Mouse (Mus musculus) gastrocnemius, postnatal 10 days (tissue): ENCODE measurements at regions not wholly inside any gene's neighbourhood (a gene's known extent, or its start where the extent isn't known, plus 50 kb on each side); places are given as distances from the start of the nearest gene placed in this dataset.

ENCODE experiments used
- DNase-seq: peaks from one replicate; pipeline ENCODE4 v3.0.0; 2021; ENCODE audit warnings: mixed read lengths

DNA sequence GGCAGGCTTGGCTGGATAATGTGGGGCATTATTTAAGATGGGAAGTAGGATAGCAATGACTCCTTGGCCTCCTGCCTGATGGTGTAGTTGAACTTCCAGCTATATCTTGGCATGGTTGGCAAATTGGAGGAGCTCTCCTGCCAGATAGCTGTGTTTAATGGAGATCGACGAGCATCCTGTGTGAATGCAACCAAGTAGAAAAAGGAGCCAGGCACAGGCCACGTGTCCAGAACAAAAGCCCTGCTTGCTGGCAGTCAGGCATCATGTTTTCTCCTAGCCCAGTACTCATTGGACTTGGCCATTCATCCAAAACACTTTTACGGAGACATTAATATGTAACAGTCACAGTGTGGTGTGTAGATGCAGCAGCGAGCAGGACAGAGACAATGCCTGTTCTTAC lies 211.8 kb upstream of the 9630041A04Rik start:
- DNase-seq: no peak

- DNase-seq: no peak
These were observed 220.1 kb upstream of the 9630041A04Rik start for GRCm38 (mm10) chr9:101641524-101641923.

- no peak for DNase-seq
These were observed 221.0 kb upstream of the 9630041A04Rik start for GRCm38 (mm10) chr9:101640598-101640997.

DNA sequence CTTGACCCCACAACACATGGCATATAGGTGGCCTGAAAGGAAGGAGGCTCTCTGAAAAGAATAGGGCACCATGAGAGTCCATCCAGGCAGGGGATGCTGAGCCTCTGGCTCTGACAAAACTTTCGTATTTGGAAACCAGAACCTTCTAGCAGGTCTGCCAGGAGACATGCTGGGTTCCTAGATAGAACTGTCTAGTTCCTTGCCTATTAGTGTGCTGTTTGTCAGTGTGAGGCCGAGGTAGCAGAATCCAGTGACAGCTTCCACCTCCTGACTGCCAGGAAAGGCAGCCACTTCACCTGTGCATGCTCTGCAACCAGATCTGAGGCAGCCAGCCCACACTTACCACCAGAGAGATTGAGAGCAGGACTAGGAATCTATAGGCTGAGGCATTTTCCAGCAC lies 245.4 kb upstream of the 9630041A04Rik start:
- no peak for DNase-seq

DNA sequence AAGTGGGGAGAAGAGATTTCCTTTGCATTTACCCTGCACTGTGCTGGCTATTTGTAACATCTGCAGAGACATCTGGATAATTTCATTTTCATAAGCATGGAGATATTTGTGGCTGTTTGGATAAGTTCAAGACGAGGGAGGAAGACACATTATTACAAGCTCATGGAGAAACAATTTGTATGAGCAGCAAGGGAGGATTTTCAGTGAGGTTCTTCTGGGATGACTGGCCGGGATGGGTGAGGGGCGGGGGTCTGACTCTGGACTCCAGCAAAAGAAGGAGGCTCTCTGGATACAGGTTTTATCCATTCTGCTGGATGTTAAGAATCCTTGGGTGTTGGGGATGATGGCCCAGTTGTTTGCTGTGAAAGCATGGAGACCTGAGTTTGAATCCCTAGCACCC lies 246.5 kb upstream of the 9630041A04Rik start:
- DNase-seq: no peak

- DNase-seq: no peak
These were observed 247.7 kb upstream of the 9630041A04Rik start for GRCm38 (mm10) chr9:101613933-101614332.

DNA sequence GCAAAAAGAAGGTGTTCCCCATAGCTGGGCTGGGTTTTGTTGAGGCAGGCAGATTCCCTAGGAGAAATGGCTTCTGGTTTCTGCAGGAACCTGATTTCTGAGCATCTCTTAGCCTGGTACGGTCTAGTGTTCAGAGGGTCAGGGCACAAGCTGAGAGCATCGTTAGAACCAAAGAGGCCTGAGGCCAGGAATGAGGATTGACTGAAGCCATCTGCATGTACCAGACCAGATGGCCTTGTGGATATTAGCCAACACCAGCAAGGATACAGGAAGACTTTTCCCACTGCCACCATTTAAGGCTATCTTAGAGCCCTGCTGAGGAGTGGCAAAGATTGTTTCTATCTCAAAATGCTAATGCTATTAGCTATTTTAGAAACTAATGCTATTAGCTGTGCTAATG lies 248.2 kb upstream of the 9630041A04Rik start:
- DNase-seq: no peak

GRCm38 (mm10) chr9:101612971-101613370 lies 248.7 kb upstream of the 9630041A04Rik start:
- no peak for DNase-seq

GRCm38 (mm10) chr9:101612571-101612970 lies 249.1 kb upstream of the 9630041A04Rik start:
- no peak for DNase-seq

- no peak for DNase-seq
These were observed 250.2 kb upstream of the 9630041A04Rik start for GRCm38 (mm10) chr9:101611481-101611880.

- no peak for DNase-seq
These were observed 250.7 kb upstream of the 9630041A04Rik start for GRCm38 (mm10) chr9:101610806-101611443.

GRCm38 (mm10) chr9:101610338-101610737 lies 251.3 kb upstream of the 9630041A04Rik start:
- no peak for DNase-seq

GRCm38 (mm10) chr9:101602799-101603198 lies 258.8 kb upstream of the 9630041A04Rik start:
- DNase-seq: no peak

- no peak for DNase-seq
These were observed 264.7 kb upstream of the 9630041A04Rik start for GRCm38 (mm10) chr9:101596898-101597297.

- no peak for DNase-seq
These were observed 266.5 kb upstream of the 9630041A04Rik start for GRCm38 (mm10) chr9:101595101-101595650.

- no peak for DNase-seq
These were observed 269.0 kb upstream of the 9630041A04Rik start for GRCm38 (mm10) chr9:101592621-101593020.

- no peak for DNase-seq
These were observed 270.0 kb upstream of the 9630041A04Rik start for GRCm38 (mm10) chr9:101591681-101592080.

GRCm38 (mm10) chr9:101590310-101590709 lies 271.3 kb upstream of the 9630041A04Rik start:
- peak; percentile 78 for DNase-seq

DNA sequence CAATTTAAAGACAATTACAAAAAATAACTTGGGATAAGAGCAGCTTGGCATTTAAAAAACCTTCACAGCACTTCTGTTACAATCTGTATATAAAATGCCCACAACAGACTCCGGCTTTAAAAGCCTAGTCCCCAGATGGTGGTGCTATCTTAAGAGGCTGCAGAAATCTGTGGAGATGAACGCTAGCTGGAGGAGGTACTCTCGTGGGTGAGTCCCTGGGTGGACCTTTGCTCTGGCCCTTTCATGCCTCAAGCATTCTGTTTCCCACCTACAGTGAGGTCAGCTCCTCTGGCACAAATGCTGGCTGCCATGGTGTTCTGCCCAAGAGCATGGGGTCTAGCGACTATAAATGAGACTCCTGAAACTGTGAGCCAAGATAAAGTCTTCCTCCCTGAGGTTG lies 280.6 kb upstream of the 9630041A04Rik start:
- DNase-seq: no peak

DNA sequence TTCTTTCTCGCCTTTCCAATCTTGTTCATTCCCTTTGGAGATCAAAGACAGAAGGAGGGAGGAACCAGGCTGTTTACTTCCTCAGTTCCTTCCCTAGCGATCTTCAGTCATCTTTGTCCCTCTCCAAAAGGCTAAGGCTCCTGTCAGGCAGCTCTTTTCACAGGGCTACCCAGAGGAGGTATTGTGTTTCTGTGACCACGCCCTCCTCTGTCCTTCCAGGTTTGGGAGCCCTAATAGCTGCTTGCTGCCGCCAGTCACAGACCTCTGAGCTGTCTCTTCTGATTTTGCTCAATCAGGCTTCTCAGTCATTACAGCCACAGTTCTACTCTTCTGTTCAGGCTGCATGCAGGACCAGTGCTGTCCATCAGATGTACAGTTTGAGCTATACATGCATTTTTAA lies 290.9 kb upstream of the 9630041A04Rik start:
- no peak for DNase-seq

DNA sequence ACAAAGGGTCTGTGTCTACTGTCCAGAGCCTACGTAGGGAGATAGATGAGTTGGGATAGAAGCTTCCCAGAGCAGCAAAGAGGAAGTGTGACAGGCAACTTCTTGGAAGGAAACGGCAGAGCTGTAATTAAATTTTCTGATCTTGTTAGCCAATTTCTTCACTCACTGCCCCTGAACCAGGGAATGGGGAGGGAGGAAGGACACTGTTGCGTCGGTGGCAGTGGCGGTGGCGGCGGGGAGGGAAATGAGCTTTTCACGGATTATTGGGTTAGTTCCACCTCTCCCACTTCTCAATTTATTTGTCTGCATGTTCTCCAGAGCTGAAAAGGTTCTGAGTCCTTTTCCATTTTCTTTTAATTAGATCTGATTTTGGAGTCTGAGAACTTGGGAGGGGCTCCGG lies 298.4 kb upstream of the 9630041A04Rik start:
- no peak for DNase-seq

GRCm38 (mm10) chr9:101559366-101559765 lies 302.3 kb upstream of the 9630041A04Rik start:
- no peak for DNase-seq

DNA sequence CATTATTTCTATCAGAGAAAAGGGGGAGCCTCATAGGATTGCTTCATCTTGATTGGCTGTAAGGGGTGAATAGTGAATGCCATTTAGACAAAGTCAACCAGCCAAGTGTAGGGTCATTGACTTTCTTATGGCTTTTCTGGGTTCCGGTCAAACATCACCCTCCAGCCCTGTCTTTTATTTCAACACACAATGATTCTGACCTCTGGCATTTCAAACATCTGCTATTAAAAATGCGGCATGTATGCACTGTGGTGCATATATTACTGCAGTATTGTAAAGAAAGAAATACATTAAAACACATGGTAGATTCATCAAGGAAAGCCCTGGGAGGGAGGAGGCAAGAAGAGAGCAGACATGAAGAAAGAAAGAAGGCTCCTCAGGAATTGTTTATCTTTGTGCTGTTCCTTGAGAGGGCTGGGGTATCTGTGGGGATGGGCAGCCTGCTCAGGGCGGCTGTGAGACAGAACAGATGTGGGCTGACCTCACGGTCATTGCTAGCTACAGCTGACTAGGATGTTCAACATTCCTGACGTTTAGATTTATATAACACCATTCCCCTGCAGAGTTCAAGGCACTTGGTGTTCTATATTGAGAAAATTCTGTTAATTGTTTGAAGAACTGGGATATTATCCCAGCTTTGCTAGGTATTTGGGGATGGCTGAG lies 303.5 kb upstream of the Ppp2r3a start:
- no peak for DNase-seq

DNA sequence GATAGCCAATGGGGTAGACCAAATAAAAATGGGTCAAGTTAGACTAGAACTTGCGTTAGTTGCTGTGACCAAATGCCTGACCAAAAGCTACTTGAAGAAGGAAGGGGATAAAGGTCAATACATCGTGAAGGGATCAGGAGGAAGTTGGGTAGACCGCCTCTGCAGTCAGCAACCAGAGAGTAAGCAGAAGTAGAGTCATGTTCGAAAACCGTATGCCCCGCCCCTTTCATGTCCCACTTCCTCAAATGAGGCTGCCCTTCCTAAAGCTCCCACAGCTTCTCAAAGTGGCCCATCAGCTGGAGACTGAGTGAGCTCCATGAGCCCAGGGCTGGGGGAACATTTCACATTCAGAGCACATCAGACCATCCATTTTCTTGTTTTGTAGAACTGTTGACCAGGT lies 301.2 kb upstream of the Ppp2r3a start:
- DNase-seq: no peak
